ENCODE assay signal across 16 mouse cellular contexts in the genomic region with DNA sequence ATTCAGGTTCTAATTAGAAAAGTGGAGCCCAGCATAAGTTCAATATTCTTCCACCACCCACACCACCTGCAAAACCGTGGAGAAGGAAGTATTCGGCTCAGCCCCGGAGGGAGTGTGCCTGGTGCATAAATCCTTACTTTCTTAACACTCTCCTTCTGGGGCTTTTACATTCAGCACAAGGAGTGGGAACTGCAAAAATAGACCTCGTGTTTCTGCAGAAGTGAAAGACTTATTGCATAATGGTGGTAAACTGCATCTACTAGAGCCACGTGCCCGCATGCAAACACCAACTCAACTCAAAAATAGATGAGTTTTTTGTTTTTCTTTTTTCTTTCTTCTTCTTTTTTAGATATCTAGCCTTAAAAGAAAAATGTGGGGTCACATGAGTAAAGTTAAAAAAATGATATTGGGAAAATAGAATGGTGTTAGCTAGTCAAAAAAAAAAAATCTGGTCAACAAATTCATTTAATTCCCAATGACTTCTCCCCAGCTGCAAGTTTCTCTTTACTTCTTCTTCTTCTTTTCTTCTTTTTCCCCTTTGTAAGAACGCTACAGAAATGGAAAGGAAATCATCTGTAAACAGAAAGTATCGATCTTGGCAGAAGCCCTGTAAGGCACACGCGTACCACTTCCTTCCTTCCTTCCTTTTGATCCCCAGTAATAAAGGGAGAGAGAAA. TPM values are rescaled to one million over a fixed set of nuclear protein-coding genes. Genes with fewer than 3 reads are reported as not detected.
A peak's percentile ranks its signal among the peaks of the same experiment; 100 is the strongest.
DNase-seq lines count a peak whose midpoint lies in the region; ATAC-seq and TF ChIP-seq lines count a peak whose summit lies in the region.
"Had no signal": no experiment of that assay in that cellular context is flagged by ENCODE, and none has a peak within 500 bp of the region (broad histone marks: within the 10 kb centered on the region; RNA-seq: fewer than 3 reads in every experiment).

No protein-coding gene starts in this region.

- H3K4me2 ChIP-seq in liver, postnatal 0 days (ENCODE audit: low read depth, low read length): no peak overlapping the region
- no peak overlapping the region for H3K4me2 ChIP-seq in forebrain, embryonic 16.5 days (ENCODE audit: low read length)
- H3K4me2 ChIP-seq: forebrain, embryonic 12.5 days; hindbrain, embryonic 15.5 days; lung, embryonic 14.5 days; midbrain, embryonic 11.5 days had no signal

- no peak for TF ChIP-seq CTCF in liver, adult 2 months (IDR thresholded peaks at IDR 0.05; ENCODE audit: low read depth, low read length)
- TF ChIP-seq CTCF in liver, postnatal 0 days (IDR thresholded peaks at IDR 0.05; ENCODE audit: low read depth): no peak

- H3K9ac ChIP-seq in liver, adult 2 months (ENCODE audit: low read depth, low read length): no peak overlapping the region
- no peak overlapping the region for H3K9ac ChIP-seq in liver, postnatal 0 days (replicated peaks)
- no peak overlapping the region for H3K9ac ChIP-seq in forebrain, embryonic 16.5 days (replicated peaks; ENCODE audit: low read depth, low read length)
- H3K9ac ChIP-seq: forebrain, embryonic 12.5 days; hindbrain, embryonic 15.5 days; lung, embryonic 14.5 days had no signal

- no peak for TF ChIP-seq POLR2A in liver, adult 2 months (IDR thresholded peaks at IDR 0.05; ENCODE audit: extremely low read depth, insufficient read depth, low read length)

- H3K27me3 ChIP-seq in liver, adult 2 months (ENCODE audit: control insufficient read depth, insufficient read depth, low read length): no peaks in the 10 kb centered on the region
- no peaks in the 10 kb centered on the region for H3K27me3 ChIP-seq in liver, postnatal 0 days (ENCODE audit: insufficient read depth, low read length)
- no peaks in the 10 kb centered on the region for H3K27me3 ChIP-seq in forebrain, embryonic 16.5 days (replicated peaks; ENCODE audit: control insufficient read depth, insufficient read depth, low read length)
- H3K27me3 ChIP-seq: hindbrain, embryonic 15.5 days had no signal

- no peaks in the 10 kb centered on the region for H3K36me3 ChIP-seq in liver, adult 2 months (ENCODE audit: control insufficient read depth, insufficient read depth, low read length)
- H3K36me3 ChIP-seq in liver, postnatal 0 days (replicated peaks; ENCODE audit: insufficient read depth, low read length): no peaks in the 10 kb centered on the region
- H3K36me3 ChIP-seq in forebrain, embryonic 16.5 days (ENCODE audit: control insufficient read depth, insufficient read depth): no peaks in the 10 kb centered on the region
- H3K36me3 ChIP-seq: forebrain, embryonic 12.5 days; hindbrain, embryonic 15.5 days had no signal

- H3K4me3 ChIP-seq in liver, adult 2 months (ENCODE audit: insufficient read depth, low read depth, low read length): no peak overlapping the region
- no peak overlapping the region for H3K4me3 ChIP-seq in liver, postnatal 0 days (ENCODE audit: low read depth, low read length)
- H3K4me3 ChIP-seq in forebrain, embryonic 16.5 days (replicated peaks; ENCODE audit: low read length): no peak overlapping the region
- H3K4me3 ChIP-seq: forebrain, embryonic 12.5 days; hindbrain, embryonic 15.5 days; myocyte had no signal

- intact Hi-C loops in heart, postnatal 14 days (cut with DNase I): no loop called here

- H3K4me1 ChIP-seq in liver, adult 2 months (ENCODE audit: control insufficient read depth, insufficient read depth, low read length): no peaks in the 10 kb centered on the region
- no peaks in the 10 kb centered on the region; the same call in 1 of the 2 replicates for H3K4me1 ChIP-seq in liver, postnatal 0 days (ENCODE audit: insufficient read depth)
- peaks cover 5% of the 10 kb centered on the region; the same call in 1 of the 2 replicates for H3K4me1 ChIP-seq in forebrain, embryonic 16.5 days (replicated peaks; ENCODE audit: control insufficient read depth, insufficient read depth, low read length)
- H3K4me1 ChIP-seq: forebrain, embryonic 12.5 days; hindbrain, embryonic 15.5 days had no signal

- DNase-seq in heart, adult 11 months: peak; percentile 93
- DNase-seq in heart, postnatal 14 days: no peak
- peak; percentile 30 for DNase-seq in liver, adult 2 months (ENCODE audit: extremely low read depth, low read depth, low spot score)
- DNase-seq in liver, postnatal 0 days: no peak
- peak; percentile 14 for DNase-seq in right cerebral cortex, postnatal 25 days
- no peak for DNase-seq in adrenal gland, postnatal 25 days
- DNase-seq: adrenal gland, postnatal 10 days; gastrocnemius, postnatal 36 days; lung, embryonic 14.5 days; thymus, adult 18-20 months had no signal

- H3K9me3 ChIP-seq in liver, postnatal 0 days (ENCODE audit: low read length): no peaks in the 10 kb centered on the region
- H3K9me3 ChIP-seq in forebrain, embryonic 16.5 days (ENCODE audit: control insufficient read depth, low read length): no peaks in the 10 kb centered on the region
- H3K9me3 ChIP-seq: forebrain, embryonic 12.5 days; hindbrain, embryonic 15.5 days had no signal

- no peak for ATAC-seq in liver, postnatal 0 days
- peak; percentile 72 for ATAC-seq in common myeloid progenitor, adult 5-6 weeks (replicated peaks; ENCODE audit: low read depth, poor library complexity, severe bottlenecking)
- no peak for ATAC-seq in forebrain, embryonic 16.5 days

- no peak overlapping the region for H3K27ac ChIP-seq in liver, adult 2 months (replicated peaks; ENCODE audit: insufficient read depth, low read depth, low read length)
- no peak overlapping the region for H3K27ac ChIP-seq in liver, postnatal 0 days (ENCODE audit: low read depth)
- no peak overlapping the region for H3K27ac ChIP-seq in forebrain, embryonic 16.5 days (ENCODE audit: low read length)
- H3K27ac ChIP-seq: forebrain, embryonic 12.5 days; hindbrain, embryonic 15.5 days had no signal

- 68% methylated on average over 10 of the region's 10 CpGs for WGBS in liver, adult 2 months
- 34% methylated on average over 10 of the region's 10 CpGs for whole genome bisulfite sequencing in liver, postnatal 0 days (ENCODE audit: insufficient replicate concordance)
- WGBS in forebrain, embryonic 16.5 days: 91% methylated on average over 10 of the region's 10 CpGs

- H3K79me2 ChIP-seq in liver, adult 2 months (ENCODE audit: control insufficient read depth, insufficient read depth, low read length): no peaks in the 10 kb centered on the region

- no peak for TF ChIP-seq EP300 in liver, postnatal 0 days (IDR thresholded peaks at IDR 0.05; ENCODE audit: low read depth)

RNA-seq across cellular contexts. Expression of a gene that starts 45.0 kb away (rescaled TPM):
- 100 to 1,000 TPM; 126 to 142 TPM for total RNA-seq in heart, postnatal 14 days (2021)
- total RNA-seq in liver, adult 2 months (2014; rRNA removed): 21.1 and 23.9 TPM in 2 replicates
- 22.4 and 27.3 TPM in 2 replicates for polyA plus RNA-seq in liver, adult 2 months (2012; rRNA removed)
- polyA plus RNA-seq in liver, postnatal 0 days (2015; fragmentation: Nextera tagmentation; extraction: Ambion mirVana): 28.7 and 31.2 TPM in 2 replicates
- 28.7 and 41.7 TPM in 2 replicates for total RNA-seq in common myeloid progenitor, adult 5-6 weeks (2017)
- 71.0 and 78.0 TPM in 2 replicates for polyA plus RNA-seq in forebrain, embryonic 16.5 days (2015; fragmentation: Nextera tagmentation; extraction: Ambion mirVana)
- 64.8 and 98.9 TPM in 2 replicates for total RNA-seq in adrenal gland, postnatal 25 days (2021)

Comparison
In these comparisons a context has a peak if more than half of its experiments do, and no peak if none do; other contexts are left out.
1. DNase-seq: peak in heart, adult 11 months (single experiment), liver, adult 2 months (single experiment) and right cerebral cortex, postnatal 25 days (single experiment); none in heart, postnatal 14 days (0 of 2), liver, postnatal 0 days (single experiment) and adrenal gland, postnatal 25 days (single experiment).